Mouse (Mus musculus): Measurements from ENCODE around the gene Pctp. TPM values are rescaled to one million over a fixed set of nuclear protein-coding genes. Genes with fewer than 3 reads are reported as not detected.
A peak's percentile ranks its signal among the peaks of the same experiment; 100 is the strongest.

Gene Pctp
- polyA plus RNA-seq, 1 experiment, result 13.9 TPM

DNA sequence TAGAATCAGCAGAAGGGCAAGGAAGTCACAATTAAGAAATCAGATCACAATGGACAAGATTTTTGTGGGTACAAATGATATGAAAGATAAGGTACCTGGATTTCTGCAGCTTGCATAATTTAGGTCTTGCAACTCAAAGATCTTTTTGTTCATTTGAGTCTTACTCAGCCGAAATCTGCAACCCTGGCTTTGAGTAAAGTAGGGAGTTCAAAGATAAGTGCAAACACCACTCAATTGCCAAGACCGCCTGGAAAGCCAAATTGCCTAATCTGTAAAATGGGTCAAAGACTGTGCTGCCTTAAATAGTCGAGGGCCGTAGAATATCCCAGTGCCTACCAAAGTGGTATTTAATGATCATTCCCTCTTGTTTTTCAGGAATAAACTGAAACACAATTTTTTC lies 692 bp upstream of the Pctp start:
- no peaks in the 10 kb centered on the region for H3K9me3 ChIP-seq (replicated peaks; ENCODE audit: control insufficient read depth, insufficient read depth, low read length, poor library complexity, severe bottlenecking)
- H3K4me1 ChIP-seq (ENCODE audit: control insufficient read depth, insufficient read depth, low read length), result no peaks in the 10 kb centered on the region
- no peaks in the 10 kb centered on the region; the same call in 1 of the 2 replicates for H3K27me3 ChIP-seq (ENCODE audit: control insufficient read depth, insufficient read depth, low read length, poor library complexity, severe bottlenecking)
- no peaks in the 10 kb centered on the region for H3K36me3 ChIP-seq (ENCODE audit: control insufficient read depth, insufficient read depth, low read length, poor library complexity, severe bottlenecking)
- no peak overlapping the region for H3K9ac ChIP-seq (ENCODE audit: low read depth, poor library complexity, severe bottlenecking)
- no peak overlapping the region for H3K27ac ChIP-seq (ENCODE audit: insufficient read depth, low read length)
- TF ChIP-seq CTCF (IDR thresholded peaks at IDR 0.05; ENCODE audit: low read depth, low read length) (no peak), POLR2A (IDR thresholded peaks at IDR 0.05; ENCODE audit: insufficient read depth, low read length) (no peak), EP300 (IDR thresholded peaks at IDR 0.05; ENCODE audit: insufficient read depth, low read depth, low read length) (no peak)
- H3K4me3 ChIP-seq (ENCODE audit: low read depth, low read length), result no peak overlapping the region

DNA sequence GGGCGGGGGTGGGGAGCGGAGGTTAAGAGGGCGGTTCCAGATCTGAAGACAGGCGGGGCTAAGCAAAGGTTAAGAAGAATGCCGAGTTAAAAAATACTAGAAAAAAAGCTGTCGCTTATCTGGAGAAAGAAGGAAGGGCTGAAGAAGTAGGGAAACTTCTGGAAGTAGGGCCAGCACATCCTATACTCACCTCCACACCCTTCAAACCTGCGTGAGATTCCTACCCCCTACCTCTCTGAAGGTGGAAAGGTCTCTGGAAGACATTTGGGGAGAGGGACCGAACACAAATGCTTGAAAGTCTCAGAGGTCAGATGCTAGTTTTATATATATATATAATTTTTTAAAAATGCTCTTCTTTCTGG lies 274 bp upstream of the Pctp start:
- H3K27me3 ChIP-seq (ENCODE audit: control insufficient read depth, insufficient read depth, low read length, poor library complexity, severe bottlenecking), result no peaks in the 10 kb centered on the region; the same call in 1 of the 2 replicates
- H3K9ac ChIP-seq (ENCODE audit: low read depth, poor library complexity, severe bottlenecking), result no peak overlapping the region

DNA sequence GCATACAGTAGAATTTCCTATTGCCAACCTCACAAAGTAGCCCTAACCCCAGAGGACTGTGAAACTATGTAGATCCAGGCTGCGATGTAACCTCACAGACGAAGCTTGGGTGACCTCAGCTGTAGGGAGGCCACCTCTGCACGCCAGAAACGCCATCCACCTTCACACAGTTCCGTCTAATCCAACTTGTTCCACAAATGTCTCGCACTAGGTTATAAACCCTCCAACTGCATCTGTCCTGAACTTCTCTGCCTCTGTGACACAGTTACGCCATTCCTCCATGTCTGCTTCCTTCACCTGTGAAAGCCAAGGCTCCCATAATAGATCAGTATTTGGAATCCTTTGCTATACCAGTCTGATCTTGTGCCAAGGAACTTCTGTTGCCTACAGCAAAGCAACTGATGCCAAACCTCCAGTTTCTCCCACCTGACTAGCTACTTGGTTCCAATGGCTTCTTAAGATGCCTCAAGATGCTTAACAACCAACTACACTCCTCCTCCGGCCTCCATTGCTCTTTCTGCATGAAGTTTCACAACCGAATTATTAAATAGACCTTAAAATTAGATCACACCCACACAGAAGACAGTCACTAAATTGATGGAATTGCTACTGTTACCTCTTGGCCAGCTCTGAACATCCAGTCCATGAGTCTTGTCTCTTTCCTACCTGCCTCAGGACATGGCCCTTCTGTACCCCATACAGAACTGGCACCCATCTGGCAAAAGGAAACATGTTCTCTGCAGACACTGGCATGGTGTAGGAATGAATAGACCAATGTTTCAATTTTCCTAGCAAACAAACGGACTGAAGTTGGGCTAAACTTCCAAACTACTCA lies 1.1 kb downstream of the Pctp start:
- H3K4me3 ChIP-seq (ENCODE audit: low read depth, low read length), result 0 out of 2 replicates have a peak overlapping the region, but pooled peaks have one; percentile 77
- H3K27me3 ChIP-seq (ENCODE audit: control insufficient read depth, insufficient read depth, low read length, poor library complexity, severe bottlenecking), result no peaks in the 10 kb centered on the region; the same call in 1 of the 2 replicates
- H3K27ac ChIP-seq (ENCODE audit: insufficient read depth, low read length), result no peak overlapping the region
- H3K36me3 ChIP-seq (ENCODE audit: control insufficient read depth, insufficient read depth, low read length, poor library complexity, severe bottlenecking), result no peaks in the 10 kb centered on the region
- TF ChIP-seq POLR2A (IDR thresholded peaks at IDR 0.05; ENCODE audit: insufficient read depth, low read length) (no peak), EP300 (IDR thresholded peaks at IDR 0.05; ENCODE audit: insufficient read depth, low read depth, low read length) (no peak), CTCF (IDR thresholded peaks at IDR 0.05; ENCODE audit: low read depth, low read length) (no peak)
- no peaks in the 10 kb centered on the region for H3K9me3 ChIP-seq (replicated peaks; ENCODE audit: control insufficient read depth, insufficient read depth, low read length, poor library complexity, severe bottlenecking)
- H3K9ac ChIP-seq (ENCODE audit: low read depth, poor library complexity, severe bottlenecking), result 0 out of 2 replicates have a peak overlapping the region, but pooled peaks have one; percentile 72
- no peaks in the 10 kb centered on the region for H3K4me1 ChIP-seq (ENCODE audit: control insufficient read depth, insufficient read depth, low read length)

More for the DNA sequence above, 274 bp upstream of the Pctp start:
- no peak for TF ChIP-seq CTCF (IDR thresholded peaks at IDR 0.05; ENCODE audit: low read depth, low read length)
- no peak for TF ChIP-seq EP300 (IDR thresholded peaks at IDR 0.05; ENCODE audit: insufficient read depth, low read depth, low read length)
- Histone ChIP-seq H3K4me1 (ENCODE audit: control insufficient read depth, insufficient read depth, low read length) (no peaks in the 10 kb centered on the region), H3K36me3 (ENCODE audit: control insufficient read depth, insufficient read depth, low read length, poor library complexity, severe bottlenecking) (no peaks in the 10 kb centered on the region), H3K9me3 (replicated peaks; ENCODE audit: control insufficient read depth, insufficient read depth, low read length, poor library complexity, severe bottlenecking) (no peaks in the 10 kb centered on the region), H3K27ac (ENCODE audit: insufficient read depth, low read length) (no peak overlapping the region), H3K4me3 (ENCODE audit: low read depth, low read length) (peak overlapping the region; percentile 66)

DNA sequence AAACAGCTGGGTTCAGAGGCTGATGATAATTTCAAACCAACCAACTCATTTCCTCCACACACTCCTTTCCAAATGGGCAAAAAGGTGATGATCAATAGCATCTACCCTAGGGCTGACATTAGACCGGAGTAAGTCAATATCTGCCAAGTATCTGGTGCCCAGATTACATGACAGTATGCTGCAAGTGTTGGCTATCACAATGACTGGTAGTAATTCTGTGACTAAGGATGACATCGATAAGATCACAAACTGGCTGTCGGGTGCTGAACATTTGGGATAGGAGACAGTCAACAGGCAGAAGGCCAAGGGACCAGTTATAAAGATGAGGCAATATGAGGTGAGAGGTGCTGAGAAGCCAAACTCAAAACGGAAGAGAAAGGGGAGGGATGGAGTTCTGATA lies 2.0 kb downstream of the Pctp start:
- H3K9ac ChIP-seq (ENCODE audit: low read depth, poor library complexity, severe bottlenecking), result no peak overlapping the region
- no peaks in the 10 kb centered on the region for H3K27me3 ChIP-seq (ENCODE audit: control insufficient read depth, insufficient read depth, low read length, poor library complexity, severe bottlenecking)
- no peaks in the 10 kb centered on the region for H3K36me3 ChIP-seq (ENCODE audit: control insufficient read depth, insufficient read depth, low read length, poor library complexity, severe bottlenecking)
- H3K9me3 ChIP-seq (replicated peaks; ENCODE audit: control insufficient read depth, insufficient read depth, low read length, poor library complexity, severe bottlenecking), result no peaks in the 10 kb centered on the region
- no peak overlapping the region for H3K4me3 ChIP-seq (ENCODE audit: low read depth, low read length)
- no peak overlapping the region for H3K27ac ChIP-seq (ENCODE audit: insufficient read depth, low read length)
- H3K4me1 ChIP-seq (ENCODE audit: control insufficient read depth, insufficient read depth, low read length), result no peaks in the 10 kb centered on the region
- TF ChIP-seq CTCF (IDR thresholded peaks at IDR 0.05; ENCODE audit: low read depth, low read length) (no peak), EP300 (IDR thresholded peaks at IDR 0.05; ENCODE audit: insufficient read depth, low read depth, low read length) (no peak), POLR2A (IDR thresholded peaks at IDR 0.05; ENCODE audit: insufficient read depth, low read length) (no peak)

DNA sequence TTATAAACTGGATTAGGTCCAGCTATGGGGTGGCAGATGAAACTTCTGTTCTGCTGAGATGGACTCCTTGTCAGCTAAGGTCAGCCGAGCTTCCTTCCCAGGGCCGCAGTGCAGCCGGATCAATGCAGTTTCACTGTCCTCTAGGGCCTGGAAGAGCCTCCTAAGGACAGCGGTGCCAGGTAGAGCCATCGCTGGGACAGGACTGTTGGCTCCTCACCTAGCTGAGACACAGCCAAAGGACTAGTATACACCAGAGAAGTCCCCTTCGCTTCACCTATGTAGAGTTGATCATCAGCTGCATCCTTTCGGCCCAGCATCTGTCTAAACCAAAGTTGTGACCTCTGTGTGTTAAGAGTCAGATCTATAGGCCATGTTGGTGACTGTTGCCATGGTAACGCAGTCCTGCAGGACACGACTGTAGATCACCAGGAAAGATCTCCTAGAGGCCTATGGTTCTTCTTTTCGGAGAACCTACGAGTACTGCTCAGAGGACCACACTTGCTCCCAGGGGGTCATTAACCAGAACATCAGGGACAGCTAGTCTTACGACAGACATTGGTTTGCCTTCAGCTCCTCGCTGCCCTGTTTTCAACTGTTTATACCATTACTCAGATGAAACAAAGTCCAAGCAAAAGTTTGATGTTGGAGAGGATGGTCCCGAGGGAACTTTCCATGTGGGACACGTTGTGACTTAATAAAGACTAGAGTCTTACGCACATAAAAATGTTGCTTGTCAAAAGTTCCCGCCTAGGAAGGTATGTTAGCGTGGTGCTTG lies 3.5 kb downstream of the Pctp start:
- no peak overlapping the region for H3K9ac ChIP-seq (ENCODE audit: low read depth, poor library complexity, severe bottlenecking)
- H3K36me3 ChIP-seq (ENCODE audit: control insufficient read depth, insufficient read depth, low read length, poor library complexity, severe bottlenecking), result no peaks in the 10 kb centered on the region
- no peaks in the 10 kb centered on the region for H3K27me3 ChIP-seq (ENCODE audit: control insufficient read depth, insufficient read depth, low read length, poor library complexity, severe bottlenecking)
- no peak overlapping the region for H3K4me3 ChIP-seq (ENCODE audit: low read depth, low read length)
- no peaks in the 10 kb centered on the region for H3K9me3 ChIP-seq (replicated peaks; ENCODE audit: control insufficient read depth, insufficient read depth, low read length, poor library complexity, severe bottlenecking)
- H3K27ac ChIP-seq (ENCODE audit: insufficient read depth, low read length), result no peak overlapping the region
- TF ChIP-seq EP300 (IDR thresholded peaks at IDR 0.05; ENCODE audit: insufficient read depth, low read depth, low read length) (no peak), POLR2A (IDR thresholded peaks at IDR 0.05; ENCODE audit: insufficient read depth, low read length) (no peak)
- H3K4me1 ChIP-seq (ENCODE audit: control insufficient read depth, insufficient read depth, low read length), result no peaks in the 10 kb centered on the region

DNA sequence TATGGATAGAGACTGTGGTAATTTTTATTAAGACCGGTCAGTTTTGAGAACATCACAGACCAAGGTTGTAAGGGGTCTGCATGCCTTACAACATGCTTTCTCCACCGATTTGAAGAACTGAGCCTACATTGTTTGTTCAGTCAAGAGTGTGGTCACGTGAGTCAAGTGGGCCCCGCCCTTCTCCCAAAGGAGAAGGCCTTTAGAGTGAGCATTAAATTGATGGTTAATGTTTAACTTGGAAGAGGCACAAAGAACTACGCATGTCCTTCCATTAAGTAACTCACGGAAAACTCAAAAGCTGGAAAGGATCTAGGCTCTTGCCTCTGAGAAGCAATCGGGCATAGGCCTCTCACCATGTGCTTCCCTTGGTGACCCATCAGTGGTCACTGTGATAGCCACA lies 5.8 kb downstream of the Pctp start:
- Histone ChIP-seq H3K4me1 (ENCODE audit: control insufficient read depth, insufficient read depth, low read length) (no peaks in the 10 kb centered on the region), H3K27ac (ENCODE audit: insufficient read depth, low read length) (no peak overlapping the region), H3K36me3 (ENCODE audit: control insufficient read depth, insufficient read depth, low read length, poor library complexity, severe bottlenecking) (no peaks in the 10 kb centered on the region), H3K4me3 (ENCODE audit: low read depth, low read length) (no peak overlapping the region), H3K9me3 (replicated peaks; ENCODE audit: control insufficient read depth, insufficient read depth, low read length, poor library complexity, severe bottlenecking) (no peaks in the 10 kb centered on the region), H3K9ac (ENCODE audit: low read depth, poor library complexity, severe bottlenecking) (no peak overlapping the region), H3K27me3 (ENCODE audit: control insufficient read depth, insufficient read depth, low read length, poor library complexity, severe bottlenecking) (no peaks in the 10 kb centered on the region)
- TF ChIP-seq POLR2A (IDR thresholded peaks at IDR 0.05; ENCODE audit: insufficient read depth, low read length) (no peak), CTCF (IDR thresholded peaks at IDR 0.05; ENCODE audit: low read depth, low read length) (no peak), EP300 (IDR thresholded peaks at IDR 0.05; ENCODE audit: insufficient read depth, low read depth, low read length) (no peak)
